Mouse (Mus musculus): ENCODE measurements around the gene Slc24a2. TPM values are rescaled to one million over a fixed set of nuclear protein-coding genes. Genes with fewer than 3 reads are reported as not detected.

The Slc24a2 gene
- total RNA-seq (2021): 10 to 100 TPM; 16.7 to 20.7 TPM
- long read RNA-seq, experiment 1, full-length matches to known transcripts: 1 of 3 reads
- long read RNA-seq, experiment 1, partial matches to known transcripts: 0 of 3 reads
- long read RNA-seq, experiment 1, other reads (novel, unspliced or antisense): 2 of 3 reads
- long read RNA-seq, experiment 2, partial matches to known transcripts: 0 of 8 reads
- long read RNA-seq, experiment 2, other reads (novel, unspliced or antisense): 8 of 8 reads

DNA sequence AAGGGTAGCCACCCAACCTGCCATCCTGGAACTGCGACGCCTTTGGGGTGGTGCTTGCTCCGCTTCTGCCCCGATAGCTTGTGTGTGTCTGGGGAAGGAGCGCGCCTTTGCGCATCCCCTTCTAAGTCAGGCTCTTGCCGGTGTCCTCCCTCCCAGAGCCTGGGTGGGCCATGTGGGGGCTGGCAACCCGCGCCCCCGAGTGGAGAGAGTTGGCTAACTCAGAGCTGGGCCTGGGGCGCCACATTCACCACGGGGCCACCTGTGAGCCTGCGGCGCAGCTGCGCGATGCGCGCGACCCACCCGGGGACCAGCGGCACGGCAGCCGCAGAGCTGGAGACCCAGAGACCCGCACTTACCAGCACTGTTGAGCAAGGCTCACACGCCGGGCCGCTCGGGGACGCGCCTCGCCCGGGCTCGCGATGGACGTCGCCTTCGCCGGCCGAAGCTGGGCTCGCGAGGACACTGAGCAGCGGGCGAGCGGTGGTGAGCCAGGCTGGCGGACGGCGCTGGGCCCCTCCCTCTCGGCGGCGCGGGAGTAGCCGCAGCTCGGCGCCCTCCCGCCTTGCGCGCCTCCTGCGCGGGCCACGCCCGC lies at the start of gene Slc24a2:
Gene Slc24a2, minus strand, starts transcription at position 518 of the 592 bp plus-strand sequence.
- peak; percentile 24 to 32 for DNase-seq (ENCODE audit: low spot score in 2 of 2)

DNA sequence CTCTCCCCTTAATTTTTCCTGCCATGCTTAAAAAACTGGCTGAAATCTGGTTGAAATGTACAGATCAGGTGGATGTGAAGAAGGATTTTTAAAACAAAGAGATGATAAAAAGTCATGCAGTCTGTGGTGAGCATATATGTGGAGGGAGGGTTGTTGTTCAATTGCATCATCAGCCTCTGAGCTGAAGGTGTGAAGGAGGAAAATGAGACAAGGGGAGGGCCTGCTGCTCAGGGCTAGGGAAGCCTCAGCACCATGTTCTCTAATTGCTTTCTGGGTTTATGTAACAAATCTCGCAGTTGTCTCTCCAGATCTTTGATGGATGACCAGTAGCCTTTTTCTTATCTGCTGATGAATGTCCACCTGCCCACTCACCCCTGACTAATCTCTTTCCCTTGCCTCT lies 44.5 kb upstream of the Slc24a2 start:
- DNase-seq (ENCODE audit: low spot score in 2 of 2): no peak

DNA sequence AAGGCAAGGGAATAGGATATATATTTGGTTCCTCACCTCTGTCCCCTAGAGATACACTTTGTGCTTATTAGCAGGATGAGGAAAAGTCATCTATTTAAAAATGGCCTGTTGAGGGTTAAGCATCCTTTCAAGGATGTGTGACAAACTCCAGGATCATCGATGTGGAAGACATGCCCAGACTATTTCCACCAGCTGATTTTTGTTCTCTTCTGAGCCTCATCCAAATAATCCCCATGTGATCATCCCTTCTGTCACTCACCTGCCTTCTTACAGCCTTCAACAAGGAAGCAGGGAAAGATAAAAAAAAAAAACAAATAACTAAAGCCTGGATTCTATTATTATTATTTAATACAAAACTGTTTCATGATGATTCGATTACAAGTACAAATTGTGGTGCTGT lies 44.0 kb upstream of the Slc24a2 start:
- no peak for DNase-seq (ENCODE audit: low spot score in 2 of 2)

GRCm38 (mm10) chr4:87273476-87273875 lies 43.2 kb upstream of the Slc24a2 start:
- no peak for DNase-seq (ENCODE audit: low spot score in 2 of 2)

DNA sequence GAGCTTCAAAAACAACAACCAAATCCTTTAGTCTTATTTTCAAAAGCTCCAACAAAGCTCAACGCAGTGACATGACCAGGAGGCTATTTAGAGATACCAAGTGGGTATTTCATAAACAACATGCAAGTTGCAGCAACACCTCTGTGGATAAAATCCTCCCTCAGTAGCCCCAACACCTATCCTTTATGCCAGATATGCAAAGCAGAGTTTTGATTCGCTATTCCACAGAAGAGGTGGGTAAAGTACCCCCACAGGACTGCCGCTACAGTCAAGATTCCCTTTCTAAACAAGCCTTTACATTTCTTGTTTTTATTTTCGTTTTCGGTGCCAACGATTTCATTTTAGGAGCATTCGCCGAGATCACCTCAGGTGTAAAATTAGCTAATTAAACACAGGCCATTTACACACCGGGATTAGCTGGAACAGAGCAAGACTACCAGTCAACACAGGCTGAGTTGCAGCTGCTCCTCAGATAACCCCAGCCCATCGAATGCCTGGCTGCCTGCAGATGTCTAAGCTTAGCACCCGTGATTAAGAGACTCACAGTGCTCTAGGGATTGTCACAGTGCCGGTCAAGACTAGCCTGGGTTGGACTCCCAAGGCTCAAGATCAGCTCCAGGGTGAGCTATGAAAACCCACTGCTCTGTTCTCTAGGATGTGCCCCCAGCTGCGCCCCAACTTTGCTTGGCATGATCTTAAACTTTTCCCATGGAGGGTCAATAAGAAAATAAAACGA lies 885 bp downstream of the Slc24a2 start:
- DNase-seq (ENCODE audit: low spot score in 2 of 2): no peak

DNA sequence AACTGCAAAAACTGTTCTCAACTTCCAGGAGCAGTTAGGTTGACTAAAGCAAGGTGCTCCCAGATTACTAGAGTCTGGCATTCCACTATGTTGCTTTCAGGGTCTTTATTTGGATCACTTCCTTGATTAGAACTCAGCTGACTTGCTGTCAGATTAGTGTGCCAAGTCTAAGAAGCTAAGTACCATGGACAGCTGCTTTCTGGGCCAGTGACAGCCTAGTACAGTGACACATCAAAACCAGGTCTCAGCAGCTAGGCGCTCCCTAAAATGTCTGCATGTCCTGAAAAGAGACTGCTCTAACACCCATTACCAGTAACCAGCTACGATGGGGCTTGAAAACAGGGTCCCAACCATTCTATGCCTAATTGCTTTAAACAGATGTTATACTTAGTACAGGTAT lies 8.7 kb downstream of the Slc24a2 start:
- DNase-seq (ENCODE audit: low spot score in 2 of 2): peak in 1 of 2 experiments; percentile 6

DNA sequence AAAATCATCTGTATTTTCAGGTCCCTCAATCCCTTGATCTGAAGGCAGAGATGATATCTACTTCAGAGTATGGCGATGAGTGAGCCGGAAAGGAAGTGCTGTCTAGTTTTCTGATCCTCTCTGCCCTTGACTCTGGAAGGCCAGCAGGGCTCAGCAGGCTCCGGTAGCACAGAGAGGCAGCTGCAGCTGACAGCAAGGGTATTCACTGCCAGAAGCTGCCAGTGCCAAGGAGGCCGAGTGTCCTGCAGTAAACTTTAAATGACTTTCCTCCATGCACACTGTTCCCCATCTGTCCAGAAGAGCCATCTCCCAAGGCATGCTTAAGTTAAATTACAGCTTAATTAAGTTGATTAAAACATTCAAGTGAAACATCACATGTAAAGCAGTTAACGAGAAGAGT lies 12.1 kb downstream of the Slc24a2 start:
- no peak for DNase-seq (ENCODE audit: low spot score in 2 of 2)

- DNase-seq (ENCODE audit: low spot score in 2 of 2): no peak
Measured at GRCm38 (mm10) chr4:87211344-87211978, 18.8 kb downstream of the Slc24a2 start.

DNA sequence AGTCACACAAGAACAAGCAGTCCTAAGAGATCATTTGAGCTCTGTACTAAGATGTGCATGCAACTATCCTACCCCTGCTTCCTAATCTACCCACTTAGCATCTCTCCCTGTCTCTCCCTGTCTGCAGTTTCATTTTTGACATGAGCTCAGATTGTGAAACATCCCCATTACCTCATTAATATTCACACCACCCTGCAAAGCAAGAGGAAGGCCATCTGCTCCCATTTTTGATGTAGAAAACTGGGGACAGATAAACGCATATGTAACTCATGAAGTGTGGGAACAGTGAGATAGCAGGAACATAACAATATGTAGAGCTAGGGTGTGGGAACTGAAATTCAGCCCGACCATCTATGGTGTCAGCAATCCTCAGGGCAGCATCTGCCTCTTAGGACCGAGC lies 19.7 kb downstream of the Slc24a2 start:
- no peak for DNase-seq (ENCODE audit: low spot score in 2 of 2)

DNA sequence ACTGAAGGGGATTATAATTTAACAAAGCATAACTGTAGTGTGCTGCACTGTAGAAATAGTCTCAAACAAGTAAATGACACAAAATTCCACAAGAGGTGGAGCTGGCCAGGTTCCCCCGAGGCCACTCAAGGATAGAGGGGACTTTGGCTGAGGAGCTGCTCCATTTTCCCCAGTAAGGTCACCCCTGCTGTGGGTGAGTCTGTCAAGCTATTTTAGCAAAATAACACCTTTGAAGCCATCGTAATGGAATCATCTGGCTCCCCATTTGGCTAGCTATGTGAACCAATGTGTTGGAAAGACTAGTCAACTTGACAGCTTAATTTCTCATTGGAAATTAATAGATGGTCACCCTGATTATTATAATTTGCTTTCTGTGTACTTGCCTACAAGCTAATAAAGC lies 28.2 kb downstream of the Slc24a2 start:
- no peak for DNase-seq (ENCODE audit: low spot score in 2 of 2)

GRCm38 (mm10) chr4:87201229-87201628 lies 29.0 kb downstream of the Slc24a2 start:
- no peak for DNase-seq (ENCODE audit: low spot score in 2 of 2)

GRCm38 (mm10) chr4:87184147-87184930 lies 45.9 kb downstream of the Slc24a2 start:
- DNase-seq (ENCODE audit: low spot score in 2 of 2): no peak

GRCm38 (mm10) chr4:87177116-87177515 lies 53.2 kb downstream of the Slc24a2 start:
- no peak for DNase-seq (ENCODE audit: low spot score in 2 of 2)

DNA sequence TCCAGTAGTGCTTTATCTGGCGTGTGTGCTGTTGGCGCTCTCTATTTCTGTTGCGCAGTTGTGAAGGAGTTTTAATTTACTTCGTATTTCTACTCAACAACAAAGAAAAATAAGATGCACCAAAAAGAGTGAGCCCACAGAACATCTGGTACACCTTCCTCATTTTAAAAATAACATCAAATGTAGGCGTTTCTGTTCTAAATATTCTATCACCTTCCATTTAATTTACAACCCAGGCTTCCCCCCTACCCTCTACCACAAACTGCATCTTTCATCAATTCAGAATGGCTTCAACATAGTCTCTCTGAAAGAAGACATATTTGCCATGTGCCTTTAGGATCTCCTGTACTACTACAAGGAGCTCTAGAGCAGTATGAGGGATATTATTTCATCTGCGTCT lies 66.3 kb downstream of the Slc24a2 start:
- DNase-seq (ENCODE audit: low spot score in 2 of 2): no peak

DNA sequence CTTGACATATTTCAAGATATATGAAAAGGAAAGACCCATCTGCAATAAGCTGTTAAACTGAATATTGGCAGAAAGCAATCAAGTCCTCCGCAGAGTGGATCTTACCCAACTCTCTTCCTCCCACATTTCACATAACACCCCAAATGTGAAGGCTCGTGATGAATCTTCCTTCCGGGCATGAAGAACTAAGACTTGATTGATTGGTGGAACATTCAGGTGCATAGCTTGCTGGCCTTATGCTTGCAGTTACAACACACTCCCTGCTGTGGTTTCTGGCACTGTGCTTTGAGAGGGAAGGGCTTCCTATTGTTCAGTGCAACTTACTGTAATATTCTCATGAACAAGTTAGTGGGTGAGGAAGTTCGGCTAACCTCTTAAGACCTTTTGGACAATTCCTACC lies 72.2 kb downstream of the Slc24a2 start:
- no peak for DNase-seq (ENCODE audit: low spot score in 2 of 2)

DNA sequence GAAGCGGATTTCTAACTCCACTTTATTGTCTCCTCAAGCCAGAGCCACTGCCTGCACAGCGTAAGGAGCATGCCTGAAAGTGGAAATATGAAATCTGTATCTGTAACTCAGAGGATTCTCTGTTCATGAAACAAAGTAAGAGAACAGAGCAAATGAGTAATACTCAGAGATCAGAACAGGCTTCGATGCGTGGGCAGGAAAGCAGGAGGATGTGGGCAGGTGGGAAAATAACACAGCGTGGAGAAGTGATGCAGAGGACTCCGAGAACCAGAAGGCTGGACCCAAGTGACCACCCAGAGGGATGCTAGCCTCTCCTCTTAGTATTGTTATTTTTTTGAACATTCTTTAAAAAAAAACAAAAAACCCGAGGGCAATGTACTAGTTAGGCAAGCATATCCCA lies 78.3 kb downstream of the Slc24a2 start:
- no peak for DNase-seq (ENCODE audit: low spot score in 2 of 2)

DNA sequence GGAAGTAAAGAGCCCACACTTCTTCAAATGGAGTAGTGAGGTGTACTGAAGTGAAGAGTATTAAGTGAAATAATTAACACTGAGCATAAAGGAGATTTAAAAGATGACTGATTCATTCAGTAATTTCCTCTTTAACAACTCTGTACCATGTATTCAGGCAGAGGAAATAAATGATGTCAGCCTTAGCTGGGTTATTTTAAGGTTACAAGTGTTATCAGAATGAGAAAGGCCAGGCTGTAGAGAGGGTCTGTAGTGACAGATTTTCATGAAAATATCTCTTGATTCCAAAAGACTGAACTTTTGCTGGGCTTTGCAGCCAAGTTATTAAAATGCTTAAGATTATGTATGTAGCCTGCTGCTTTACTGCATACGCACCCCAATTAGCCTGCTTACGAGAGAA lies 80.7 kb downstream of the Slc24a2 start:
- DNase-seq (ENCODE audit: low spot score in 2 of 2): no peak

GRCm38 (mm10) chr4:87141590-87142365 lies 88.5 kb downstream of the Slc24a2 start:
- no peak for DNase-seq (ENCODE audit: low spot score in 2 of 2)

DNA sequence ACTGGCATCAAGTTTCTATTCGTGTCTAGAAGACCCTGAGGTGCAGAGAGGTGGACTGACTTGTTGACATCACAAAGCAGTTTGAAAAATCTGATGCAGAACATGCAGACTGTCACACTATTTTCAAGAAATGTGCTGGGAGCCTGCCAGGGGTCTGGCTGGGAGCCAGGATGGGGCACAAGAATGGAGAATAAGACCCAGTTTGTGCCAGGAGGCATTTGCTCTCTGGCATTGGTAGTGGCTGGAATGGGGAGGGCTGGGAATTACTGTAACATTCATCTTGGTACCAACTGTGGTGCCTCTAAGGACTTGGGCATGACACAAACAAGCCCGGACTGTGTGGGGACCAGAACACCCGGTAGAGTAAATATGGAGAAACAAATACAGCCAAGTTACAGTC lies 89.4 kb downstream of the Slc24a2 start:
- DNase-seq (ENCODE audit: low spot score in 2 of 2): no peak

GRCm38 (mm10) chr4:87132525-87132924 lies 97.8 kb downstream of the Slc24a2 start:
- DNase-seq (ENCODE audit: low spot score in 2 of 2): no peak
